Mouse (Mus musculus): ENCODE measurements at regions not wholly inside any gene's neighbourhood (a gene's known extent, or its start where the extent isn't known, plus 50 kb on each side); places are given as distances from the start of the nearest gene placed in this dataset.

DNA sequence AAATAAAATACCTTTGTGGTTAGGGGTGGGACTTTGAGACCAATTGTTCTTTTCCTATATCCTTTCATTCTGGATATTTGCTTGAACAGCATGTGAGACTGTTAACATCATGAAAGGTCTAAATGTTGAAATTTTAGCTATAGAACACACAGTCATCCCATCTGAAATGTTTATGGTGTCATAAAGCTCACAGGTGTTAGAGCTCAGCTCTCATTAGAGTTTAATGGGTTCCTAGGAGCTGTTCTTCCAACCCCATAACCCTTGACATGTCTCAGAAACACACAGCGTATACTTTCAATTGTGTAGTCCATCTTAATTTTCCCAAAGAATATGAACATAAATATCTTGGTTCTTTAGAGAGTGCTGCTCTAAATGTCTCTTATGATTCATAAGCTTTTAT, 61.6 kb upstream of the Zwint start:
- no peaks in the 10 kb centered on the region for H3K36me3 ChIP-seq (ENCODE audit: control insufficient read depth, insufficient read depth)
- no peaks in the 10 kb centered on the region for H3K9me3 ChIP-seq (ENCODE audit: control insufficient read depth, low read length)
- no peak overlapping the region for H3K4me3 ChIP-seq (replicated peaks; ENCODE audit: low read length)
- no peak overlapping the region for H3K27ac ChIP-seq (ENCODE audit: low read length)
- WGBS: 94% methylated on average over 1 of the region's 1 CpGs
- no peak overlapping the region for H3K4me2 ChIP-seq (ENCODE audit: low read length)
- no peak overlapping the region for H3K9ac ChIP-seq (replicated peaks; ENCODE audit: low read depth, low read length)
- no peaks in the 10 kb centered on the region for H3K4me1 ChIP-seq (replicated peaks; ENCODE audit: control insufficient read depth, insufficient read depth, low read length)
- no peaks in the 10 kb centered on the region for H3K27me3 ChIP-seq (replicated peaks; ENCODE audit: control insufficient read depth, insufficient read depth, low read length)
- no peak for ATAC-seq

Data from forebrain, embryonic 16.5 days (tissue).